Mouse (Mus musculus) heart, adult 10 weeks (tissue): ENCODE data around the gene Tmem18. TPM values are rescaled to one million over a fixed set of nuclear protein-coding genes. Genes with fewer than 3 reads are reported as not detected.

Experiments
- polyA plus RNA-seq: library from polyadenylated mRNA; stranded (reverse); fragments of 350-450 nt; fragmentation: Illumina TruSeq; extraction: RNeasy Lipid Tissue Mini Kit (QIAGEN cat#74804); gene quantifications from one replicate; pipeline ENCODE4 v1.2.3, GENCODE M21; 2014; ENCODE audit warnings: low read depth, low replicate concordance

The Tmem18 gene
- 14.4 TPM for polyA plus RNA-seq

DNA sequence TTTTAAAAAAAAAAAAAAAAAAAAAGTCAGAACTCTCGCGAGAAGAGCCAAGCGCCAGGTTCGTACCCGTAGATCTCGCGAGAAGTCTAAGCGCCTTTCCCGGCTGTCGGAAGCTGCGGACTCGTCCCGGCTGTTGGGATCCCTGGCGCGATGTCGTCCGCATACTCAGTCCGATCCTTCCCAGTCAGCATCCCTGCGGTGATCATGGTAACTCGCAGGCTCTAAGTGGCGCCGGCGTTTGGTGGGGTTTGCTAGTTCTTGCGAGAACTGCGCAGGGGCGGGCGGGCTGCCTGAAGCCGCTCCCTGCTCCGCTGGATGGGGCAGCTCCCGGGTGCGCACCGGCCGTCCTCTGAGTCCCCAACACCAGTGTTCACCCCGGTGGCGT is at the start of gene Tmem18:
Tmem18 (plus strand) TSS at position 71 of the 385 bp plus-strand sequence.

Other genes starting within 250 kb of the Tmem18 start
- 0.55 TPM for gene Sntg2, start 211.1 kb upstream of the Tmem18 start, polyA plus RNA-seq